Mouse (Mus musculus) lung, postnatal 0 days (tissue): ENCODE measurements at regions not wholly inside any gene's neighbourhood (a gene's known extent, or its start where the extent isn't known, plus 50 kb on each side); places are given as distances from the start of the nearest gene placed in this dataset.

Experiments used
- ATAC-seq: fragments of 200-750 bp; cut with Nextera tagmentation; 2 replicates; pipeline ENCODE4 v1.8.0; 2017; ENCODE audit warnings: moderate library complexity
- DNase-seq: peaks from one replicate; pipeline ENCODE4 v3.0.0-alpha.2; 2016; ENCODE audit warnings: low spot score
- H3K27ac ChIP-seq: fragments of 300-500 bp; sonication (generic); 2 replicates; pipeline ENCODE4 v1.5.1; 2014; ENCODE audit warnings: antibody characterized with exemption, mild to moderate bottlenecking, low read length, mixed read lengths
- H3K27me3 ChIP-seq: fragments of 300-500 bp; sonication (generic); replicated peaks from 2 replicates; pipeline ENCODE4 v1.6.1; 2014; ENCODE audit warnings: low read length, mixed read lengths; ENCODE audit not compliant: insufficient read depth
- H3K36me3 ChIP-seq: fragments of 300-500 bp; sonication (generic); 2 replicates; pipeline ENCODE4 v1.6.1; 2014; ENCODE audit warnings: low read length, mixed read lengths; ENCODE audit not compliant: insufficient read depth
- H3K4me1 ChIP-seq: fragments of 300-500 bp; sonication (generic); 2 replicates; pipeline ENCODE4 v1.6.1; 2014; ENCODE audit warnings: antibody characterized with exemption, low read depth, low read length, mixed read lengths; ENCODE audit not compliant: insufficient read depth
- H3K4me2 ChIP-seq: fragments of 300-500 bp; sonication (generic); replicated peaks from 2 replicates; pipeline ENCODE4 v1.6.1; 2014; ENCODE audit warnings: low read depth, mild to moderate bottlenecking, low read length, moderate library complexity, mixed read lengths
- H3K4me3 ChIP-seq: fragments of 300-500 bp; sonication (generic); 2 replicates; pipeline ENCODE4 v1.5.1; 2014; ENCODE audit warnings: low read depth, low read length
- H3K9ac ChIP-seq: fragments of 300-500 bp; sonication (generic); replicated peaks from 2 replicates; pipeline ENCODE4 v1.6.1; 2014; ENCODE audit warnings: low read depth, mild to moderate bottlenecking
- H3K9me3 ChIP-seq: fragments of 300-500 bp; sonication (generic); 2 replicates; pipeline ENCODE4 v1.6.1; 2016; ENCODE audit warnings: low read length, mixed read lengths
- CTCF ChIP-seq: IDR thresholded peaks from 2 replicates; pipeline ENCODE4 v1.5.1; 2016; ENCODE audit warnings: antibody characterized with exemption, mild to moderate bottlenecking
- EP300 ChIP-seq: IDR thresholded peaks from 2 replicates; pipeline ENCODE4 v1.6.1; 2016; ENCODE audit warnings: antibody characterized with exemption, mild to moderate bottlenecking, control low read depth
- WGBS: fragments of 180-500 bp; shearing (Covaris S2); extraction: QIAGEN DNeasy Blood & Tissue Kit; methylation state at CpG from one replicate; pipeline ENCODE4 v1.1.7; 2014; 5-methylcytosine and 5-hydroxymethylcytosine counted together

GRCm38 (mm10) chr17:3803507-3803906 lies 107.4 kb upstream of the Nox3 start:
- no peak for TF ChIP-seq CTCF
- TF ChIP-seq EP300: no peak
- Histone ChIP-seq H3K9ac (no peak overlapping the region), H3K27ac (no peak overlapping the region), H3K4me3 (no peak overlapping the region), H3K4me1 (no peaks in the 10 kb centered on the region), H3K4me2 (no peak overlapping the region), H3K36me3 (no peaks in the 10 kb centered on the region), H3K9me3 (no peaks in the 10 kb centered on the region), H3K27me3 (no peaks in the 10 kb centered on the region)
- 64% methylated on average over 1 of the region's 1 CpGs for WGBS
- DNase-seq: no peak
- no peak for ATAC-seq

- 19% methylated on average over 2 of the region's 2 CpGs for WGBS
- Histone ChIP-seq H3K36me3 (no peaks in the 10 kb centered on the region), H3K4me3 (no peak overlapping the region), H3K4me2 (no peak overlapping the region), H3K9ac (no peak overlapping the region), H3K9me3 (no peaks in the 10 kb centered on the region), H3K27ac (no peak overlapping the region), H3K27me3 (no peaks in the 10 kb centered on the region), H3K4me1 (no peaks in the 10 kb centered on the region)
- DNase-seq: peak; percentile 64
- no peak for ATAC-seq
- TF ChIP-seq CTCF (peak; percentile 63), EP300 (no peak)
Observed at GRCm38 (mm10) chr17:3792597-3792996, 96.5 kb upstream of the Nox3 start.

- Histone ChIP-seq H3K36me3 (no peaks in the 10 kb centered on the region), H3K27me3 (no peaks in the 10 kb centered on the region), H3K4me2 (no peak overlapping the region), H3K4me1 (no peaks in the 10 kb centered on the region), H3K9ac (no peak overlapping the region), H3K4me3 (no peak overlapping the region), H3K9me3 (no peaks in the 10 kb centered on the region), H3K27ac (no peak overlapping the region)
- TF ChIP-seq CTCF: no peak
- no peak for TF ChIP-seq EP300
- DNase-seq: no peak
- whole genome bisulfite sequencing: 48% methylated on average over 1 of the region's 1 CpGs
- ATAC-seq: no peak
Observed at GRCm38 (mm10) chr17:3782156-3782555, 86.1 kb upstream of the Nox3 start.

DNA sequence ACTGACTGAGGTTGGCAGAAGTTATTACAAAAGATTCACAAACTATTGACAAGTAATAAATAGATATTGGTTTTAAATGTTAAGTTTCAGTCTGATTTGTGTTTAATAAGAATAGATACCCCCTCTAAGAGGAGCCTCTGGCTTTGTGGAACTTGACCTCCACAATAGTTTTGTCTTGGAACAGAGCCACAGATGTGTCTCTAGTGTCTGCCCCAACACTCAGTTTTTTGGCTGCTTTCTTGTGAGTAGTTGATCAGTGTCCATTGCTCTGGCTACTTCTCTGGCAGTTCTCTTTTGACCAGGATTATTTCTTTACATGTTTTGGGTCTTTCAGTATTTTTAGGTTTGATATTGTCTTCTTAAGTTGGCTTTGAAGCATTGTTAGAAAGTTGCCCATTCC lies 81.6 kb upstream of the Nox3 start:
- no peak for TF ChIP-seq CTCF
- TF ChIP-seq EP300: no peak
- no peak overlapping the region for H3K4me3 ChIP-seq
- no peak for DNase-seq

GRCm38 (mm10) chr17:3747808-3748335 lies 51.8 kb upstream of the Nox3 start:
- H3K4me3 ChIP-seq: no peak overlapping the region
- no peaks in the 10 kb centered on the region for H3K9me3 ChIP-seq
- H3K36me3 ChIP-seq: no peaks in the 10 kb centered on the region
- H3K27ac ChIP-seq: no peak overlapping the region
- DNase-seq: no peak
- H3K9ac ChIP-seq: no peak overlapping the region
- TF ChIP-seq EP300: no peak
- no peaks in the 10 kb centered on the region for H3K4me1 ChIP-seq
- 64% methylated on average over 8 of the region's 8 CpGs for WGBS
- H3K27me3 ChIP-seq: no peaks in the 10 kb centered on the region
- no peak overlapping the region for H3K4me2 ChIP-seq
- ATAC-seq: no peak

More for the DNA sequence above, 81.6 kb upstream of the Nox3 start:
- no peak overlapping the region for H3K27ac ChIP-seq
- no peaks in the 10 kb centered on the region for H3K4me1 ChIP-seq
- H3K36me3 ChIP-seq: no peaks in the 10 kb centered on the region
- ATAC-seq: no peak
- no peak overlapping the region for H3K9ac ChIP-seq
- no peaks in the 10 kb centered on the region for H3K27me3 ChIP-seq
- H3K4me2 ChIP-seq: no peak overlapping the region
- H3K9me3 ChIP-seq: no peaks in the 10 kb centered on the region
